Mouse (Mus musculus): ENCODE data around the gene Uchl5.

DNA sequence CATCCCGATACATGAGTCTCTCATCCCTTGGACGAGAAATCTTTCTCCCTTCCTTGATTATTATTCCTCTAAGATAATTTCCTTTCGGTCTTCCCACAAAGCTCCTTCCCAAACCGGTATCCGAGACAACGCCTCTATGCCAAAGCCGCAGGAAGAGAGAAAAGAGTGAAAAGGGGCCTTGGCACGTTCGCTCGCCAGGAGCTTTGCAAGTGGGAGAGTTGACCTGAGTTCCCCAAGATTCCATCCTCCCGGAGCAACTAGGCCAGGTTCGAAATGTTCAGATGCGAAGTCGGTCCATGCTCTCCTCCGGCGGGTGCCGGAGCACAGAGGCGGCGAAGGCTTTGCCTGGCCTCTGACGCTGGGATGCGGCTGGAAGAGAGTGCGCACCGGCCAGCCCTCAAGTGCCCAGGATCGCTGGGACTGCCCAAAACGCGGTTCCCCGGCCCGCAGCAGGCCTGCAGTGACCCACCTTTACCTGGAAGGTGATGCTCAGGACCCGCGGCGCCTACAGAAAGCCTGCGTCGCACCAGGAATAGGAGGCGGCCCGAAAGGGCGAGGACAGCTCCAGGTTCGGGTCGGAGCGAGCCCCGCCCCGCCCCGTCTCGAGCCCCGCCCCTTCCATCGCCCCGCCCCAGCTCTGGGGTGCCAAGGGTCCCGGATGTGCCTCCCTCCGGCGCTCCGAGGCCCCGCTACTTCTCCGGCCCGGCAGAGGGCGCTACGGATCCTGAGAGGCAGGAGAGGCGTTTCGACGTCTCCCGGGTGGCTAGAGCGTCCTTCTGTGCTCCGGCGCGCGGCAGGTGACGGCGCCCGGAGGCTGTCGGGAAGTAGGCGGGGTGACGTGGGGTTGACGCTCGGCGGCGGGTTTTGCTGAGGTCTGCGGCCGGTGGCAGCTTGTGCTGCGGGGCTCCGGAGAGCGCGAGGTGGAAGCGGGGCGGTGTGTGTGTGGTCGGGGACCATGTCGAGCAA is at the start of gene Uchl5, which contains the start of gene Trove2:
- TF ChIP-seq POLR2A (IDR thresholded peaks at IDR 0.05; ENCODE audit: insufficient read depth, low read length), result peak; percentile 84
- peak; percentile 73 for TF ChIP-seq CTCF (IDR thresholded peaks at IDR 0.05; ENCODE audit: low read depth, low read length)
- peak; percentile 17; the same call in 1 of the 2 replicates for TF ChIP-seq EP300 (IDR thresholded peaks at IDR 0.05; ENCODE audit: insufficient read depth, low read depth, low read length)

All from ES-Bruce4 (cell line).